Mouse (Mus musculus) limb, embryonic 12.5 days (tissue): ENCODE measurements around the gene Tcte1. TPM values are rescaled to one million over a fixed set of nuclear protein-coding genes. Genes with fewer than 3 reads are reported as not detected.

ENCODE experiments used
- ATAC-seq: fragments of 200-750 bp; cut with Nextera tagmentation; 2 replicates; pipeline ENCODE4 v1.8.0; 2017; ENCODE audit warnings: low read depth, moderate TSS enrichment; ENCODE audit not compliant: insufficient number of reproducible peaks, insufficient read depth, low FRiP score, low TSS enrichment
- H3K27ac ChIP-seq: fragments of 300-500 bp; sonication (generic); 2 replicates; pipeline ENCODE4 v1.5.1; 2016; ENCODE audit warnings: mild to moderate bottlenecking, moderate library complexity
- H3K27me3 ChIP-seq: fragments of 300-500 bp; sonication (generic); 2 replicates; pipeline ENCODE4 v1.6.1; 2016; ENCODE audit warnings: mild to moderate bottlenecking, moderate library complexity
- H3K36me3 ChIP-seq: fragments of 300-500 bp; sonication (generic); 2 replicates; pipeline ENCODE4 v1.6.1; 2016; ENCODE audit warnings: mild to moderate bottlenecking, moderate library complexity
- H3K4me1 ChIP-seq: fragments of 300-500 bp; sonication (generic); replicated peaks from 2 replicates; pipeline ENCODE4 v1.6.1; 2016
- H3K4me2 ChIP-seq: fragments of 300-500 bp; sonication (generic); 2 replicates; pipeline ENCODE4 v1.6.1; 2016; ENCODE audit warnings: mild to moderate bottlenecking, moderate library complexity
- H3K4me3 ChIP-seq: fragments of 300-500 bp; sonication (generic); replicated peaks from 2 replicates; pipeline ENCODE4 v1.5.1; 2016; ENCODE audit warnings: mild to moderate bottlenecking
- H3K9ac ChIP-seq: fragments of 300-500 bp; sonication (generic); replicated peaks from 2 replicates; pipeline ENCODE4 v1.6.1; 2016; ENCODE audit warnings: mild to moderate bottlenecking, moderate library complexity
- H3K9me3 ChIP-seq: fragments of 300-500 bp; sonication (generic); 2 replicates; pipeline ENCODE4 v1.6.1; 2016; ENCODE audit warnings: mild to moderate bottlenecking, moderate library complexity
- WGBS: fragments of 180-500 bp; shearing (Covaris S2); methylation state at CpG from one replicate; pipeline ENCODE4 v1.1.7; 2016; 5-methylcytosine and 5-hydroxymethylcytosine counted together
- polyA plus RNA-seq: library from polyadenylated mRNA; unstranded; fragments of >200 nt; fragmentation: Nextera tagmentation; extraction: Ambion mirVana; gene quantifications from 2 replicates; pipeline ENCODE4 v1.2.1, GENCODE M21; 2016

Tcte1 gene
- polyA plus RNA-seq, 1 experiment from 2014 or later, result 1.3 TPM

DNA sequence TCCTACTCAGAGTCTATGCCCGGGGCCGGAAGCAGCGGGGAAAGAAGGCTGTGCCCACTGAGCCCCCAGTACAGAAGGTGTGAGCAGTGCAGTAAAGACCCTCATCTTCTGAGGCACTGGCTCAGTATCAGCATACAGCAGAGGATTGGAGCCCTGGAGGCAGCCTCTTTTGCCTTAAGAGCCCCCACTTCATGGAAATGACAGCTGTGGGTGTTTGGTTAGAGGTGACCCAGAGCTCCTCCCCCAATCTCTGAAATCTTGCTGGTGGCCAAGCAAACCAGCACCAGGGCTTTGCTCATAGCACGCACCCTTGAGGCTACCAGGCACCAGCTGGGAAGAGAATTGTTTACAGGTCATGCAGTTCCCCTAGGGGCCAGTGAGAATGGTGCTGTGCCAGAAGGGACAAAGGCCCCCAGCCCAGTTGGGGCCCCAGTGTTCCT lies 43.9 kb downstream of the Tcte1 start:
- Histone ChIP-seq H3K27ac (peak overlapping the region; percentile 42; the same call in 1 of the 2 replicates), H3K4me2 (no peak overlapping the region), H3K9ac (no peak overlapping the region), H3K4me1 (peaks cover 36% of the 10 kb centered on the region), H3K9me3 (no peaks in the 10 kb centered on the region), H3K36me3 (peaks cover 71% of the 10 kb centered on the region), H3K4me3 (no peak overlapping the region), H3K27me3 (no peaks in the 10 kb centered on the region)
- WGBS, result 29% methylated on average over 4 of the region's 4 CpGs
- ATAC-seq, result no peak

DNA sequence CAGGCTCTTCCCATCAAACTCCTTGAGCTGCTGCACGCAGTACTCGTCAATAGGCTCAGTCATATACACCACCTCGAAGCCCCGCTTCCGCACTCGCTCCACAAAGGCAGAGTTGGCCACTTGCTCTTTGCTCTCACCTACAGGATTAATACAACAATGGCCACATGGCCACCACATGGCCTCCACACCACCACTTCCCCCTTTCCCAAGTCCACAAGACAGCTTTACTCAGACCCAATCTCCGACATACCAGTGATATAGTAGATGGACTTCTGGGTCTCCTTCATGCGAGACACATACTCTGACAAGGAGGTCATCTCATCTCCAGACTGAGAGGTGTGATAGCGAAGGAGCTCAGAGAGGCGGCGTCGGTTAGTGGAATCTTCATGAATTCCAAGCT lies 45.8 kb downstream of the Tcte1 start:
- Histone ChIP-seq H3K4me2 (no peak overlapping the region), H3K9me3 (no peaks in the 10 kb centered on the region), H3K36me3 (peaks cover 71% of the 10 kb centered on the region), H3K27me3 (no peaks in the 10 kb centered on the region), H3K9ac (no peak overlapping the region), H3K4me1 (peaks cover 36% of the 10 kb centered on the region), H3K4me3 (no peak overlapping the region), H3K27ac (no peak overlapping the region)
- 87% methylated on average over 12 of the region's 12 CpGs for WGBS
- ATAC-seq, result no peak

DNA sequence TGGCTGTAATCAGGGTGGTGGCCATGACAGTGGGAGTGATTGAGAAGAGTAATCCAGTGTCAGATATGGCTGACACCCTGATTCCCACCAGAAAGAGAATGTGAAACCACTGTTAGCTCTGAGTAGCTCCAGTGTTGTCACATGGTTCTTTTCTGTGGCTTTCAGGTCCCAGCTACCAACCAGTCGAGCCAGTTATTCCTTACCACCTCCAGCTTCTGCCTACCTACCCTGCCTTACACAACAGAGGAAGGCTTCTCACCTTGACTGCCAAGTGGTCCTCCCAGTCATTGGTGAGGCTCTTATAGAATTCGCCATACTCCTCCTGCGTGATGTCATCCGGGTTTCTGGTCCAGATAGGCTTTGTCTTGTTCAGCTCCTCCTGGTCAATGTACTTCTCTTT lies 46.8 kb downstream of the Tcte1 start:
- Histone ChIP-seq H3K4me1 (peaks cover 35% of the 10 kb centered on the region), H3K36me3 (peaks cover 70% of the 10 kb centered on the region), H3K4me2 (no peak overlapping the region), H3K4me3 (no peak overlapping the region), H3K27me3 (no peaks in the 10 kb centered on the region), H3K9me3 (no peaks in the 10 kb centered on the region), H3K9ac (no peak overlapping the region), H3K27ac (0 out of 2 replicates have a peak overlapping the region, but pooled peaks have one; percentile 17)
- no peak for ATAC-seq
- WGBS, result 84% methylated on average over 4 of the region's 4 CpGs

DNA sequence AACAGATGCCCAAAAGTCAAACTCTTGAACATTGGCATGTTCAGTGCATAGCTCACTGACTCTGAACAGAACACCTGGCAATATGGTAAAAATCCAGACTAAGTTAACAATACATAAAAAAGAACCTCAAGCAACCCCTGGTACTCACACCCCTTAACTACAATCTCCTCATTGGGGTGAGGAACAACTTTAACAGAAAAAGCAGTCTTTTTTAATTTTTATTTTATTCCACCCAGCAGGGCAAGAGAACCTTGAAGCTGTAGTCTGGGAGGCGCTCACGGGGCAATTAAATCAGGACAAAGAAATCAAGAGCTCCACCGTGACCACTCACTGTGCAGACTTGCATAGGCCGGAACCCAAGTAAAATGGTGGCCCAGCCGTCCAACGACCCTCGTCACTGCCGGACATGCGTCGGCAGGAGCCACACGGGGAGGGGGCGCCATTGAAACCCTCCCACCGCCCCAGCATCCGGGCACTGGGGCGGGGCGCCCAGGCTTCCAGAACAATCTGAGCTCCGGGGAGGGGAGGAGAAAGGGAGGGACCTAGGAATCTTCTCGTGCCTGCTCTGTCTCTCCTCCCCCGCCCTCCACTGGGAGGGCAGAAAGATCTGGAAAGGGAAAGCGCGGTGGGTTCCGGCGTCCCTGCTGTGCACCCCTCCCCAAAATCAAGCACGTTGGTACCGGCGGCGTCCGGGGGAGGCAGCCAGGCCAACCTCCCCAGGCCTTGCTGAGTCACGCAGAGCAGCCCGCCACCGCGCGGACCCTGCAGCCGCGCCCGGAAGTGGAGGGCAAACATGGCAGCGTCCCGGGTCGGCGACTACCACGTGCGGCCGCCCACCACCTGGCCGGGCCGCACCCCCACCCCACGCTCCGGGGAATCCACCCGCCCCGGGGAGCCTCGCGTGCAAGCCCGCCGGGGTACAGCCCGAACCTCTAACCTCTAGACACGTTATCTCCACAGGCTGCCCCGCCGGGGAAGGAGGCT lies 49.2 kb downstream of the Tcte1 start:
- under 1% methylated on average over 57 of the region's 57 CpGs for WGBS
- Histone ChIP-seq H3K9ac (peak overlapping the region; percentile 99), H3K27ac (peak overlapping the region; percentile 97), H3K4me2 (peak overlapping the region; percentile 64), H3K27me3 (no peaks in the 10 kb centered on the region), H3K4me3 (peak overlapping the region; percentile 95), H3K36me3 (peaks cover 46% of the 10 kb centered on the region), H3K4me1 (peaks cover 28% of the 10 kb centered on the region), H3K9me3 (no peaks in the 10 kb centered on the region)
- peak; percentile 68 for ATAC-seq

DNA sequence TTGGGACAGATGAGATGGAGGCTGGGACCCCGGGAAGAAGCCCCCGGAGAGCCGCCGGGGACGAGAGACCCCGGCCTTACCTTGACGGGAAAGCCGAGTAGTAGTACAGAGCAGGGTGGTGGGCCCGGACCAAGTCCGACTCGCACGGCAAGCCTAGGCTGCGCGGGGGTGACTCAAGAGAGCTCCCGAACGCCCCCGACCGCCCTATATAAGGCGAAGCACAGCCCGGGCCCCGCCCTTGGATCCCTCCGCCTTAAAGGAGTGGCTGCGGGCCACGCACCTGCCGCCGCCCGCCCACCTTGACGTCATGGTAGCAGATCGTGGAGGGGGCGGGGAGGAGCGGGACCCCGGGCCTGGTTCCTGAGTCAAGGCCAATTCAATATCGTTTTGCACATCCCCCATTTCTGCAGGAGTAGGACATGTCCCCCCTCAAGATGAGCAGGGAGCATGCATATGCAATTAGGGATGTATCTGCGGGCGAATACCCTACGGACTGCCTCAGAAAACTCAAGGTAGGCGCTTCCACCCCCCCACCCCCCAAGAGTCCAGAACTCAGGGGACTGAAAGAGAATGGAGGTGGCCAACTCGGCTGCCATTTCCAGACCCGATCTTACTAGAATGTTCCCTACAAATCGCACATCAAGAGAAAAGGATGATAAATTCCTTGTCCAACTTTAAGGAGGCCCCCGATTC lies 50.0 kb downstream of the Tcte1 start, which contains the start of gene Hsp90ab1:
TSS of gene Hsp90ab1 (minus strand) at position 185 of the 693 bp plus-strand sequence.
- peak; percentile 89 for ATAC-seq
- under 1% methylated on average over 41 of the region's 41 CpGs for WGBS
- Histone ChIP-seq H3K4me1 (peaks cover 26% of the 10 kb centered on the region), H3K4me3 (peak within 1 kb of the TSS; percentile 95), H3K9ac (peak within 1 kb of the TSS; percentile 99), H3K27me3 (no peaks in the 10 kb centered on the region), H3K9me3 (no peaks in the 10 kb centered on the region), H3K4me2 (peak within 1 kb of the TSS; percentile 64), H3K27ac (peak within 1 kb of the TSS; percentile 97), H3K36me3 (peaks cover 37% of the 10 kb centered on the region)

DNA sequence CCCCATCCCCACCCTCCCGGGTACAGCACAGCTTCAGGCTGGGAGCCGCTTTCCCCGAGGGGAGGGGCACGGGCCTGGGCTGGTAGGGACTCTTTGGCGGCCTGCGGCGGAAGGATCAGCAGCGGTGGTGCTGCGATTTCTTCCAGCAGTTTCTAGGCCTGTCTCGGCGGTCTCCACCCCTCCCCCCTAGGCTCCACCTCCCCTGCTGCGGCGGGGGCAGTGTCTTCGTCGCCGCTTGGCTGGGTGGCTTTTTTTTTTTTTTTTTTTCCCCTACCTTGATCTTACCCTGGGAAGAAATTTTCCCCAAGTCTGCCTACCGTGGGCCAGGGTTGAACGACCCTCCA lies 50.5 kb downstream of the Tcte1 start:
- peak overlapping the region; percentile 95 for H3K4me3 ChIP-seq
- H3K9ac ChIP-seq, result peak overlapping the region; percentile 99
- WGBS, result under 1% methylated on average over 18 of the region's 18 CpGs
- no peaks in the 10 kb centered on the region for H3K9me3 ChIP-seq
- peak; percentile 40 for ATAC-seq
- H3K4me1 ChIP-seq, result peaks cover 24% of the 10 kb centered on the region
- peak overlapping the region; percentile 64 for H3K4me2 ChIP-seq
- peaks cover 32% of the 10 kb centered on the region for H3K36me3 ChIP-seq
- no peaks in the 10 kb centered on the region for H3K27me3 ChIP-seq
- H3K27ac ChIP-seq, result peak overlapping the region; percentile 97

DNA sequence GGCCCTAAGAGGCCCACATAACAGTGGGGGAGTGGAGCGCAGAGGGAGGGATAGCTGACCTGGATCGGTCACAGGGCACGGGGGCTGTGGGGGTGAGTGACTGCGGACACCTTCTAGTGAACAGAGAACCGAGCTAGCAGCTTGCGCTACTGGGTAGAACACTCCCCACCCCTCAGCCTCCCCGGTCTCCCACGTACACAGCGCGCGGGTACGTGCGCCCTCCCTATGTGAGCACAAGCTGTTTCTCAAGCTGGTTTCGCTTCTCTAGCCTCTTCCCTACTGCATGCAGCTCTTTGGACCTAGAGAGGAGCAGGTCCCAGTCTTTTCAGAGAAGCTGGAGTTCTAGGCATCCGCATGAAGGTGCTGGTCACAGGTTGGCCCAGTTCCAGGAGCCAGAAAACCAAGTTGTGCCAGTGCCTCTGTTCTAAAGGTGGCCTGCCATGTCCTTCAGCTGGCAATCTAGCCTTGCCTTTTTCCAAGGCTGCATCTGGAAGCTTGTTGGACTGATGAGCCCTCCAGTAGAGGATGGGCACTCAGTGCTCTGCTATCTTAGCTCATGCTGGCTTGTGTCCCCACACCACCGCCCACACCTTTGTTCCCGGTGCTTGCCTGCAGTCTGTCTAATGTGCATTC lies 51.0 kb downstream of the Tcte1 start:
- Histone ChIP-seq H3K36me3 (peaks cover 27% of the 10 kb centered on the region), H3K9me3 (no peaks in the 10 kb centered on the region)

DNA sequence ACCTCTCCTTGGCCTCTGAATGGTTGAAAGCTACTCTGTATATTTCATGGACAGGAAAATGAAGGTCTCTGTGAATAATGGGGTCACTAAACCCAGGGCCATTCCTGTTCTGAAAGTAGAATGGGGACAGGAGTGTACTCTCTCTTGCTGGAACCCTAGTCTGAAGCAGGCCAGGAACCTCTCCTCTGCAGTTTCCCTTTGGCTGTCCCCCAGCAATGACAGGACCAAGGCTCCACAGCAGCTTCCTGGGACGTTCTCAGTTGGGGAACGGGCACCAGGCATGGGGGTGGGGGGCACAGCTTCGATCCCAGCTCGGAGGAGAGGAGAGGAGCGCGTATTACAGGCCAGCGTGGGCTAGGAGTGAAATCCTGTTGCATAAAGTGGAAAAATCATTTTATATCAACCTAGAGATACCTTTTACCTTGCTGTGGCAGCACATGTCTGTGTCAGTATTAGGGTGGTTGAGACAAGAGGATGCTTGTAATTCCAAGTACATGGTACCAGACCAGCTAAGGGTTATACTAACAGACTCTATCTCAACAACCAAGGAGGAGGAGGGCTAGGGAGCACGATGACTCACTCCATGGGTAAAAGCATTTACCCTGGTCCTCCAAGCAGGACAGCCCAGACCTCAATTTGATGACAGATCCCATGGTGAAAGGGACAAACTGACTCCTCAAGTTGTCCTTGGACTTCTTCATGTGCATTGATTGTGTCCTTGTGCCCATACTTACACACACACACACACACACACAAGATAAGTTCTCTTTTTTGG lies 52.1 kb downstream of the Tcte1 start:
- Histone ChIP-seq H3K36me3 (peaks cover 16% of the 10 kb centered on the region), H3K27ac (no peak overlapping the region), H3K4me2 (no peak overlapping the region), H3K9me3 (no peaks in the 10 kb centered on the region), H3K9ac (no peak overlapping the region), H3K4me3 (no peak overlapping the region), H3K27me3 (no peaks in the 10 kb centered on the region), H3K4me1 (peaks cover 20% of the 10 kb centered on the region)
- no peak for ATAC-seq
- 89% methylated on average over 8 of the region's 8 CpGs for WGBS

More for the DNA sequence above, 51.0 kb downstream of the Tcte1 start:
- H3K9ac ChIP-seq, result peak overlapping the region; percentile 99
- peak overlapping the region; percentile 95 for H3K4me3 ChIP-seq
- H3K27ac ChIP-seq, result peak overlapping the region; percentile 97
- H3K27me3 ChIP-seq, result no peaks in the 10 kb centered on the region
- H3K4me1 ChIP-seq, result peaks cover 24% of the 10 kb centered on the region
- peak; percentile 17 for ATAC-seq
- peak overlapping the region; percentile 64 for H3K4me2 ChIP-seq
- WGBS, result 3% methylated on average over 17 of the region's 17 CpGs

DNA sequence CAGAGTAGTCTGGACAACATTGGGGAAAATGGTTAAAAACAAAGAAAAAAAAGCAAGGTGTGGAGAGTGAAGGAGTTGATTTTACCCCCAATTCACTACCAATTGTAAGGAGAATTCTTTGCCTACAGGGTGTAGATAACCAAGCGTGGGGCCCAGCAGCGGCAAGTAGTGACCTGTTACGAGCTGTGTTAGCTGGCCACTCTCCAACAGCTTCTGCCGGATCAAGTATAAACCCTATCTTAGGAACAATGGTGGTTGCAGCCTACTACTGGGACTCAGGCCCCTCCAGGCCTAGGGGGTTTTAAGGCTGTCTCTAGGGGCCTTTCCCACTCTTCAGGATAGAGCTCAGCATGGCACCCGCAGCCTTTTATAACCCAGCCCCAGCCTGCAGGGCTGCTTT lies 55.0 kb downstream of the Tcte1 start:
- no peak overlapping the region for H3K4me2 ChIP-seq
- H3K4me1 ChIP-seq, result peaks cover 15% of the 10 kb centered on the region; the same call in 1 of the 2 replicates
- no peaks in the 10 kb centered on the region for H3K27me3 ChIP-seq
- WGBS, result 77% methylated on average over 5 of the region's 5 CpGs
- no peak overlapping the region for H3K4me3 ChIP-seq
- H3K27ac ChIP-seq, result 0 out of 2 replicates have a peak overlapping the region, but pooled peaks have one; percentile 53
- ATAC-seq, result no peak
- H3K36me3 ChIP-seq, result no peaks in the 10 kb centered on the region
- no peaks in the 10 kb centered on the region for H3K9me3 ChIP-seq
- H3K9ac ChIP-seq, result no peak overlapping the region

DNA sequence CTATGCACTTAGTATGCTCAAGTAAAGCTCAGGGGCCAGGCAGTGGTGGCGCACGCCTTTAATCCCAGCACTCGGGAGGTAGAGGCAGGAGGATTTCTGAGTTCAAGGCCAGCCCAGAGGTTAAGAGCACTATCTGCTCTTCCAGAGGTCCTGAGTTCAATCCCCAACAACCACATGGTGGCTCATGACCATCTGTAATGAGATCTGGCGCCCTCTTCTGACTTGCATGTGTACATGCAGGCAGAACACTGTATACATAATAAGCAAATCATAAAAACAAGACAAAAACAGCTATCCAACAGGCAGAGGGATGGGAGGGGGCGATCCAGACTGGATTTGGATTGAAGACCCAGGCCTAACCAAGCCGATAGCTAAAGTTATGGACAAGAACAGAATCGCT lies 55.6 kb downstream of the Tcte1 start:
- 77% methylated on average over 7 of the region's 7 CpGs for WGBS
- H3K9me3 ChIP-seq, result no peaks in the 10 kb centered on the region
- peaks cover 15% of the 10 kb centered on the region; the same call in 1 of the 2 replicates for H3K4me1 ChIP-seq
- no peak overlapping the region for H3K4me2 ChIP-seq
- no peaks in the 10 kb centered on the region for H3K27me3 ChIP-seq
- ATAC-seq, result no peak
- no peak overlapping the region for H3K4me3 ChIP-seq
- H3K27ac ChIP-seq, result no peak overlapping the region
- no peak overlapping the region for H3K9ac ChIP-seq
- no peaks in the 10 kb centered on the region for H3K36me3 ChIP-seq
